Mouse (Mus musculus) lung, postnatal 0 days (tissue): ENCODE measurements at regions not wholly inside any gene's neighbourhood (a gene's known extent, or its start where the extent isn't known, plus 50 kb on each side); places are given as distances from the start of the nearest gene placed in this dataset.

Experiments
- CTCF ChIP-seq: IDR thresholded peaks from 2 replicates; pipeline ENCODE4 v1.5.1; 2016; ENCODE audit warnings: antibody characterized with exemption, mild to moderate bottlenecking
- EP300 ChIP-seq: IDR thresholded peaks from 2 replicates; pipeline ENCODE4 v1.6.1; 2016; ENCODE audit warnings: antibody characterized with exemption, mild to moderate bottlenecking, control low read depth

DNA sequence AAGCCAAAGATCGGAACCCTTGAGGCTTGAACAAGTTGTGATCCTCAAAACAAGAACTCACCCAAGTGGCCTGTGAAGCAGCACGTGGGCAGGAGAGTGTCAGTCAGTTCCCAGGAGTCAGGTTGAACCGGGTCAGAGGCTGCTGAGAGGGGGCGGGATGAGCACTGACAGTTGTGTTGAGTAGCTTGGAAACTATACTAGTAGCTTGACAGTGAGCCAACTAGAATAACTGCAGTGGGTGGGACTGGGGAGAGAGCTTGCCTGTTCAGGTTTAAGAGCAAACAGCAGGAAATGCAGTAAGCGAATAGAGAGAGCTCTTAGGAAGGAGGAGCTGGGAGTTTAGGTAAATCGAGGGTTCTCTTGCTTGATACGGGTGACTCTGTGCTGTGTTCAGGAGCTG, 61.0 kb upstream of the Syt6 start:
- TF ChIP-seq CTCF, result no peak
- TF ChIP-seq EP300, result no peak
